In the genomic region with DNA sequence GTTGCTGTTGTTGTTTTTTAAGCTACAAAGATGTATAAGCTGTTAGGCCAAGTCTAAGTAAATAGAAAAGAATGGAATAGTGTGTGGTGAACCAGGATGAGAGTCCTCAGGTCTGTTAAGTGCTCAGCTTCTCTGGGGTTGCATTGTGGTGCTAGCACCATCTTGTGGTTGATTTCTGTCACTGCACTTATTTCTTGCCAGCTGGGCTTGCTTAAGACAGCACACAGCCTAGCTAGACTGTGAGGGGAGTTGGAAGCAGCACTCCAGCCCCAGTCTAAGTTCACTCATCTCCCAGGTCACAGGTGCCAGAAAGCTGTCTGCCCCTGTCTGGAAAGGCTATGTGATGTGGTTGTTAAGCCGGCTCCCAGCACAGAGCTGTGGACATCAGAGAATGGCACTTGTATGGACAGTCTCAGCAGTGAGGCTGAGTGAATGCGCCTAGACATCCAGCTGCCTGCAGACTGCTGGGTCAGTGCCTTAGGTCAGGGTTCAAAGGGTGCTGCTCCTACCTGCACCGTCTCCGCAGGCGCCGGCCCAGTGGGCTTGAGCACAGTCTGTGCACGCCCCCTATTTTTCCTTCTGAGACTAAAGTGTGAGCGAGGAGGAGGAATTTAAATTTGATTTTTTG, we compare ENCODE assay signal across 8 mouse cellular contexts. TPM values are rescaled to one million over a fixed set of nuclear protein-coding genes. Genes with fewer than 3 reads are reported as not detected.
DNase-seq lines count a peak whose midpoint lies in the region; ATAC-seq and TF ChIP-seq lines count a peak whose summit lies in the region.

No protein-coding gene starts in this region.

- H3K4me1 ChIP-seq in heart, embryonic 14.5 days (ENCODE audit: control insufficient read depth in 2 of 2, insufficient read depth in 2 of 2, low read length in 2 of 2) = peaks cover 0 to 10% of the 10 kb centered on the region in 2 experiments; a peak in 1 of 4 replicates
- no peaks in the 10 kb centered on the region for H3K4me1 ChIP-seq in kidney, postnatal 0 days (replicated peaks; ENCODE audit: insufficient read depth, low read length)
- H3K4me1 ChIP-seq in liver, adult 2 months (ENCODE audit: control insufficient read depth, insufficient read depth, low read length) = no peaks in the 10 kb centered on the region
- H3K4me1 ChIP-seq in stomach, postnatal 0 days (replicated peaks; ENCODE audit: control insufficient read depth, insufficient read depth) = no peaks in the 10 kb centered on the region

- TF ChIP-seq POLR2A in liver, adult 2 months (IDR thresholded peaks at IDR 0.05; ENCODE audit: extremely low read depth, insufficient read depth, low read length) = no peak

- peaks cover 36% of the 10 kb centered on the region for H3K36me3 ChIP-seq in heart, embryonic 14.5 days (ENCODE audit: control insufficient read depth, insufficient read depth, low read length)
- peaks cover 22% of the 10 kb centered on the region for H3K36me3 ChIP-seq in kidney, postnatal 0 days (ENCODE audit: insufficient read depth, low read length)
- H3K36me3 ChIP-seq in liver, adult 2 months (ENCODE audit: control insufficient read depth, insufficient read depth, low read length) = peaks cover 9% of the 10 kb centered on the region; the same call in 1 of the 2 replicates
- H3K36me3 ChIP-seq in stomach, postnatal 0 days (ENCODE audit: control insufficient read depth, insufficient read depth, low read length) = no peaks in the 10 kb centered on the region; the same call in 1 of the 2 replicates

- peak; percentile 84 for ATAC-seq in erythroid progenitor cell, adult 5-6 weeks (replicated peaks; ENCODE audit: low FRiP score, poor library complexity, severe bottlenecking)
- ATAC-seq in heart, embryonic 14.5 days (ENCODE audit: insufficient number of reproducible peaks, insufficient read depth, low FRiP score, low read depth) = peak; percentile 33
- peak; percentile 49; the same call in 1 of the 2 replicates for ATAC-seq in kidney, postnatal 0 days (replicated peaks; ENCODE audit: low FRiP score, low read depth)
- ATAC-seq in stomach, postnatal 0 days (ENCODE audit: low FRiP score, low TSS enrichment) = peak; percentile 84

- H3K4me2 ChIP-seq in heart, embryonic 14.5 days (ENCODE audit: low read length) = no peak overlapping the region
- no peak overlapping the region for H3K4me2 ChIP-seq in kidney, postnatal 0 days (ENCODE audit: low read length)
- H3K4me2 ChIP-seq in stomach, postnatal 0 days (replicated peaks; ENCODE audit: low read depth) = no peak overlapping the region

- peak; percentile 81 for DNase-seq in CD4-positive, CD25-positive, alpha-beta regulatory T cell, adult 2 months (ENCODE audit: low read depth, low spot score)
- peak; percentile 91 for DNase-seq in brain, adult 2 months (ENCODE audit: low read depth, low spot score)
- DNase-seq in kidney, postnatal 0 days (ENCODE audit: low spot score) = peak; percentile 87
- peak; percentile 71 for DNase-seq in liver, adult 2 months (ENCODE audit: extremely low read depth, low read depth, low spot score)
- DNase-seq in naive thymus-derived CD4-positive, alpha-beta T cell, adult 2 months (ENCODE audit: low read depth) = peak; percentile 80
- peak; percentile 66 for DNase-seq in stomach, postnatal 0 days (ENCODE audit: low spot score)

- H3K27ac ChIP-seq in heart, embryonic 14.5 days (replicated peaks in 1 of 2; ENCODE audit: control insufficient read depth in 1 of 2, insufficient read depth in 1 of 2, low read depth in 2 of 2, low read length in 2 of 2) = no peak overlapping the region
- no peak overlapping the region for H3K27ac ChIP-seq in kidney, postnatal 0 days
- H3K27ac ChIP-seq in liver, adult 2 months (replicated peaks; ENCODE audit: insufficient read depth, low read depth, low read length) = no peak overlapping the region
- no peak overlapping the region for H3K27ac ChIP-seq in stomach, postnatal 0 days (replicated peaks)

- TF ChIP-seq CTCF in kidney, postnatal 0 days (IDR thresholded peaks at IDR 0.05; ENCODE audit: low read depth) = peak; percentile 98
- peak; percentile 70 for TF ChIP-seq CTCF in liver, adult 2 months (IDR thresholded peaks at IDR 0.05; ENCODE audit: low read depth, low read length)
- TF ChIP-seq CTCF in stomach, postnatal 0 days (IDR thresholded peaks at IDR 0.05; ENCODE audit: low read depth) = peak; percentile 96

- TF ChIP-seq EP300 in stomach, postnatal 0 days (optimal IDR thresholded peaks at IDR 0.05) = no peak

- H3K9me3 ChIP-seq in heart, embryonic 14.5 days (ENCODE audit: control insufficient read depth, low read length) = no peaks in the 10 kb centered on the region
- H3K9me3 ChIP-seq in kidney, postnatal 0 days (replicated peaks; ENCODE audit: low read length) = no peaks in the 10 kb centered on the region
- no peaks in the 10 kb centered on the region for H3K9me3 ChIP-seq in stomach, postnatal 0 days (ENCODE audit: control insufficient read depth, low read length)

- peaks cover 2% of the 10 kb centered on the region; the same call in 1 of the 2 replicates for H3K79me2 ChIP-seq in liver, adult 2 months (ENCODE audit: control insufficient read depth, insufficient read depth, low read length)

- H3K9ac ChIP-seq in heart, embryonic 14.5 days (ENCODE audit: low read length) = no peak overlapping the region
- H3K9ac ChIP-seq in kidney, postnatal 0 days (ENCODE audit: low read depth, low read length) = no peak overlapping the region
- H3K9ac ChIP-seq in liver, adult 2 months (ENCODE audit: low read depth, low read length) = no peak overlapping the region
- no peak overlapping the region for H3K9ac ChIP-seq in stomach, postnatal 0 days (ENCODE audit: low read length)

- WGBS in heart, embryonic 14.5 days = 91% methylated on average over 8 of the region's 8 CpGs
- 93% methylated on average over 8 of the region's 8 CpGs for WGBS in kidney, postnatal 0 days
- 93% methylated on average over 8 of the region's 8 CpGs for WGBS in liver, adult 2 months
- WGBS in stomach, postnatal 0 days = 93% methylated on average over 8 of the region's 8 CpGs

- no peak overlapping the region for H3K4me3 ChIP-seq in heart, embryonic 14.5 days (ENCODE audit: control insufficient read depth in 1 of 2, insufficient read depth in 1 of 2, low read depth in 1 of 2, low read length in 2 of 2)
- H3K4me3 ChIP-seq in kidney, postnatal 0 days (replicated peaks; ENCODE audit: low read depth, low read length) = no peak overlapping the region
- no peak overlapping the region for H3K4me3 ChIP-seq in liver, adult 2 months (ENCODE audit: insufficient read depth, low read depth, low read length)
- H3K4me3 ChIP-seq in stomach, postnatal 0 days (ENCODE audit: low read depth, low read length) = no peak overlapping the region

- no peaks in the 10 kb centered on the region for H3K27me3 ChIP-seq in heart, embryonic 14.5 days (ENCODE audit: control insufficient read depth, insufficient read depth, low read length)
- no peaks in the 10 kb centered on the region for H3K27me3 ChIP-seq in kidney, postnatal 0 days (ENCODE audit: insufficient read depth, low read length)
- no peaks in the 10 kb centered on the region for H3K27me3 ChIP-seq in liver, adult 2 months (ENCODE audit: control insufficient read depth, insufficient read depth, low read length)
- H3K27me3 ChIP-seq in stomach, postnatal 0 days (ENCODE audit: control insufficient read depth, insufficient read depth, low read length) = no peaks in the 10 kb centered on the region

RNA-seq across cellular contexts. Expression of a gene that starts 16.7 kb away (rescaled TPM):
- 22.0 and 40.7 TPM in 2 replicates for total RNA-seq in erythroid progenitor cell, adult 5-6 weeks (2015; ENCODE audit: low replicate concordance)
- 52.6 and 80.7 TPM in 2 replicates for total RNA-seq in erythroid progenitor cell, adult 5-6 weeks (2017; ENCODE audit: low replicate concordance)
- polyA plus RNA-seq in heart, embryonic 14.5 days (2014; fragmentation: Nextera tagmentation; extraction: Ambion mirVana) = 13.0 and 15.4 TPM in 2 replicates
- 22.4 and 24.5 TPM in 2 replicates for polyA plus RNA-seq in kidney, postnatal 0 days (2015; fragmentation: Nextera tagmentation; extraction: Ambion mirVana)
- total RNA-seq in liver, adult 2 months (2014; rRNA removed) = 12.7 and 14.8 TPM in 2 replicates
- polyA plus RNA-seq in liver, adult 2 months (2012; rRNA removed) = 5.2 and 6.1 TPM in 2 replicates
- polyA plus RNA-seq in stomach, postnatal 0 days (2015; fragmentation: Nextera tagmentation; extraction: Ambion mirVana) = 19.4 and 20.1 TPM in 2 replicates

RNA-seq across cellular contexts. Expression of a gene that starts 16.9 kb away (rescaled TPM):
- total RNA-seq in erythroid progenitor cell, adult 5-6 weeks (2015; ENCODE audit: low replicate concordance) = 13.8 and 39.6 TPM in 2 replicates
- 38.4 and 41.1 TPM in 2 replicates for total RNA-seq in erythroid progenitor cell, adult 5-6 weeks (2017; ENCODE audit: low replicate concordance)
- 63.9 and 67.2 TPM in 2 replicates for polyA plus RNA-seq in heart, embryonic 14.5 days (2014; fragmentation: Nextera tagmentation; extraction: Ambion mirVana)
- polyA plus RNA-seq in kidney, postnatal 0 days (2015; fragmentation: Nextera tagmentation; extraction: Ambion mirVana) = 79.9 and 92.8 TPM in 2 replicates
- 60.1 and 64.0 TPM in 2 replicates for total RNA-seq in liver, adult 2 months (2014; rRNA removed)
- 18.1 and 19.5 TPM in 2 replicates for polyA plus RNA-seq in liver, adult 2 months (2012; rRNA removed)
- 49.8 and 50.8 TPM in 2 replicates for polyA plus RNA-seq in stomach, postnatal 0 days (2015; fragmentation: Nextera tagmentation; extraction: Ambion mirVana)

Comparison
In these comparisons a context has a peak if more than half of its experiments do, and no peak if none do; other contexts are left out.
1. ATAC-seq: peak in every context shown above with its lines; median percentile 84 in erythroid progenitor cell, adult 5-6 weeks; 84 in stomach, postnatal 0 days; 49 in kidney, postnatal 0 days; 33 in heart, embryonic 14.5 days.